In the genomic region with DNA sequence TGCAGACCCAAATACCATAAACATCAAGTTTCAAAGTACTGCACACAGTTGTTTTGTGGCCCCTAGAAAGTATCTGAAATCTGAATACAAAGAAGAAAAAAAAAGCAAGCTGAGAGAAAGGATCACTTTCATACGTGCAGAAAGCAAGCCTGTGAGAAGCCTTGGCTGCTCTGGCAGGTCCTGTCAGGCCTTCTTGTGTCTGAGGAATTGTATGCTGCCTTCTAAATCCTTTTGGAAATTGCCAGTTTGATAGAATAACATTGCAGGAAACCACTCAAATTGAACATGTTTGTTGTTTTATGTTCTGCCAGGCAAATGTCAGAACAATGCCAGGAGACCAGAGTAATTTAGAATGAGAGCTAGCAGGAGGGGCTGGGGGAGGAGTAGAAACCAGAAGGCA, we compare ENCODE assay signal across 13 mouse cellular contexts.
"Had no signal": no experiment of that assay in that cellular context is flagged by ENCODE, and none has a peak within 500 bp of the region (broad histone marks: within the 10 kb centered on the region; RNA-seq: fewer than 3 reads in every experiment).

No protein-coding gene starts in this region.

- H3K4me3 ChIP-seq: limb, embryonic 12.5 days; liver, embryonic 13.5 days; lung, embryonic 15.5 days; midbrain, embryonic 13.5 days; myocyte; neural tube, embryonic 15.5 days had no signal

- H3K27ac ChIP-seq: limb, embryonic 12.5 days; liver, embryonic 13.5 days; lung, embryonic 15.5 days; midbrain, embryonic 13.5 days; neural tube, embryonic 15.5 days; stomach, postnatal 0 days had no signal

- H3K9ac ChIP-seq: limb, embryonic 12.5 days; liver, embryonic 13.5 days; liver, postnatal 0 days; lung, embryonic 15.5 days; midbrain, embryonic 13.5 days; neural tube, embryonic 15.5 days had no signal

- H3K4me2 ChIP-seq: limb, embryonic 12.5 days; liver, embryonic 13.5 days; lung, embryonic 15.5 days; midbrain, embryonic 13.5 days; neural tube, embryonic 15.5 days had no signal

- H3K9me3 ChIP-seq: limb, embryonic 12.5 days; liver, embryonic 13.5 days; lung, embryonic 15.5 days; midbrain, embryonic 13.5 days; neural tube, embryonic 15.5 days had no signal

- H3K27me3 ChIP-seq: limb, embryonic 12.5 days; liver, embryonic 13.5 days; lung, embryonic 15.5 days; midbrain, embryonic 13.5 days; neural tube, embryonic 15.5 days had no signal

- ATAC-seq: liver, postnatal 0 days; midbrain, embryonic 13.5 days had no signal

- DNase-seq: kidney, postnatal 4 days; liver; liver, embryonic 13.5 days; liver, postnatal 0 days; lung, postnatal 14 days; right cerebral cortex, adult 18-20 months; thymus, postnatal 4 days had no signal

- H3K36me3 ChIP-seq: limb, embryonic 12.5 days; liver, embryonic 13.5 days; lung, embryonic 15.5 days; midbrain, embryonic 13.5 days; neural tube, embryonic 15.5 days had no signal

- H3K4me1 ChIP-seq: limb, embryonic 12.5 days; liver, embryonic 13.5 days; lung, embryonic 15.5 days; midbrain, embryonic 13.5 days; neural tube, embryonic 15.5 days had no signal
